Mouse (Mus musculus) neural tube, embryonic 15.5 days (tissue): ENCODE data around the gene Cbx5. TPM values are rescaled to one million over a fixed set of nuclear protein-coding genes. Genes with fewer than 3 reads are reported as not detected.

Experiments
- ATAC-seq: fragments of 200-750 bp; cut with Nextera tagmentation; 2 replicates; pipeline ENCODE4 v1.8.0; 2017; ENCODE audit warnings: mild to moderate bottlenecking, moderate TSS enrichment, moderate library complexity; ENCODE audit not compliant: low FRiP score
- H3K27ac ChIP-seq: fragments of 300-500 bp; sonication (generic); replicated peaks from 2 replicates; pipeline ENCODE4 v1.5.1; 2015; ENCODE audit warnings: mild to moderate bottlenecking, inconsistent platforms
- H3K27me3 ChIP-seq: fragments of 300-500 bp; sonication (generic); replicated peaks from 2 replicates; pipeline ENCODE4 v1.6.1; 2015; ENCODE audit warnings: inconsistent platforms
- H3K36me3 ChIP-seq: fragments of 300-500 bp; sonication (generic); 2 replicates; pipeline ENCODE4 v1.6.1; 2015; ENCODE audit warnings: inconsistent platforms
- H3K4me1 ChIP-seq: fragments of 300-500 bp; sonication (generic); 2 replicates; pipeline ENCODE4 v1.6.1; 2015; ENCODE audit warnings: inconsistent platforms
- H3K4me2 ChIP-seq: fragments of 300-500 bp; sonication (generic); 2 replicates; pipeline ENCODE4 v1.6.1; 2015; ENCODE audit warnings: inconsistent platforms, mild to moderate bottlenecking, moderate library complexity
- H3K4me3 ChIP-seq: fragments of 300-500 bp; sonication (generic); replicated peaks from 2 replicates; pipeline ENCODE4 v1.5.1; 2015; ENCODE audit warnings: mild to moderate bottlenecking, inconsistent platforms
- H3K9ac ChIP-seq: fragments of 300-500 bp; sonication (generic); replicated peaks from 2 replicates; pipeline ENCODE4 v1.6.1; 2015; ENCODE audit warnings: mild to moderate bottlenecking, inconsistent platforms
- H3K9me3 ChIP-seq: fragments of 300-500 bp; sonication (generic); replicated peaks from 2 replicates; pipeline ENCODE4 v1.6.1; 2016; ENCODE audit warnings: inconsistent platforms
- WGBS: fragments of 180-500 bp; shearing (Covaris S2); methylation state at CpG from one replicate; pipeline ENCODE4 v1.1.7; 2015; ENCODE audit warnings: mixed read lengths; 5-methylcytosine and 5-hydroxymethylcytosine counted together
- polyA plus RNA-seq: library from polyadenylated mRNA; unstranded; fragments of >200 nt; fragmentation: Nextera tagmentation; extraction: Ambion mirVana; gene quantifications from 2 replicates; pipeline ENCODE4 v1.2.1, GENCODE M21; 2015

Cbx5 gene
- polyA plus RNA-seq, 1 experiment from 2014 or later: 107 TPM

DNA sequence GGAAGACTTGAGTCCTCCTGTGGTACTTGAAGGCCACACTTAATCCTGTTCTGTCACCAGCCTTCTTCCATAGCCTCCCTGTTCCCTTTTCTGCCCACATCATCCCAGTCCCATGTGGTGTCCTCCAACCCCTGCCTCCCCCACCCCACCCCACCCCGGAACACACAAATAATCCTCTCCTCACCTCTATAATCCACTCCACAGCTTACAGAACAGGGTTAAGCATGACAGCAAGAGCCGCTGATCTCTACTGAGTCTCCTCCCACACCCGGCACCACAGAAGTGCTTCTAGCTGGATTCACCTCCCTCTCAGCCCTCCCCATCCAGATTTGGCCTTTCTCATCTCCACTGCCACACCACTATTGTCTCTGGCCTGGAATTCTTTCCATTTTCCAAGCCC, 71.8 kb downstream of the Cbx5 start:
- WGBS: 25% methylated on average over 3 of the region's 3 CpGs

DNA sequence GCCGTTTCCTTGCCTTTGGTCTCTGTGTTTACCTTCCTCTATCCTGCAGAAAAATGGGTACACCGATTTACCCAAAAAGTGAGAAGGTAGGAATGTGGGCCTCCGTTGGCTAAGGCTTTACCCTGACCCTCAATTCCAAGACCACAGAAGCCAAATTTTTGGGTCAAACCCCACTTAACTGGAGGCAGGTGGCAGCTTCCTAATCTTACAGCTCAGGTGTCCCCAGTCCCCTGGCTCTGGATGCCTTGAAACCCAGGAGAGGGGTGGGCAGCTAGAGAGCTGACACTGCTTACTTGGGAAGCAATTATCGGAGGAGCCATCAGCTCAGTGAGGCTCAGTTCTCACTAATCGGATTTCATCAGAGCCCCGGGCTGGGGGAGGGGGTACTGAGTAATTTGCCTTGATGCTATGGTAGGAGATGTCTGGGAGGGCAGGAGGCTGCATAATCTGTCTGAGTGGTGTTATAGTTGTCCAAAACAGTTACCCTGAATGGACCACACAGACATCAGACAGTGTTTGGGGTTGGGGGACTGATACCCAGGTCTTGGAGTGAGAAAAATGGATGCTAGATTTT, 72.5 kb downstream of the Cbx5 start, which contains the start of gene Smug1:
Smug1 (minus strand) TSS at position 51 of the 574 bp plus-strand sequence.
- Histone ChIP-seq H3K27ac (peak within 1 kb of the TSS; percentile 77), H3K4me3 (no peak within 1 kb of the TSS), H3K9me3 (no peaks in the 10 kb centered on the region), H3K27me3 (peaks cover 5% of the 10 kb centered on the region; the same call in 1 of the 2 replicates), H3K36me3 (no peaks in the 10 kb centered on the region), H3K9ac (peak within 1 kb of the TSS; percentile 14), H3K4me2 (peak within 1 kb of the TSS; percentile 99), H3K4me1 (peaks cover 87% of the 10 kb centered on the region)
- WGBS: 35% methylated on average over 6 of the region's 6 CpGs
- ATAC-seq: no peak

More for the DNA sequence above, 71.8 kb downstream of the Cbx5 start:
- Histone ChIP-seq H3K36me3 (no peaks in the 10 kb centered on the region), H3K4me3 (no peak overlapping the region), H3K27me3 (peaks cover 5% of the 10 kb centered on the region; the same call in 1 of the 2 replicates), H3K4me2 (peak overlapping the region; percentile 99), H3K9ac (no peak overlapping the region; the same call in 1 of the 2 replicates), H3K4me1 (peaks cover 90% of the 10 kb centered on the region), H3K9me3 (no peaks in the 10 kb centered on the region), H3K27ac (peak overlapping the region; percentile 77)
- ATAC-seq: no peak

DNA sequence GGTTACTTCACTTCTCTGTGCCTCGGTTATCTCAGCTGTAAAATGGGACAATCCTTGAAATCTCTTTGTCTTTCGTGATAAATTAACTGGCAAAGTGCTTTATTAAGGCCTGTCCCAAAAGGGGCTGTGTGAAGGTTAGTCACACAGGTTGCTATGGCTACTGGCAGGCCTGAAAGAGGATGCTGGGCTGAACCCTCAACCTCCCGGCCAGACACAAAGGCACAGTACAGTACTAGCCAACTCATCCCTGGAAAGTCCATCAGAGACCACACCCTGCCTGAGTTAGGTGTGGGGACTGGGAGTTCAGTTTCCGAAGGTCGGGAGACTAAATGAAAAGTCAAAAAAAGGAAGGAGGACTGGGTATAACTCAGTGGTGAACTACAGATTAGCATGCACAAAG, 73.7 kb downstream of the Cbx5 start:
- peak overlapping the region; percentile 14; the same call in 1 of the 2 replicates for H3K9ac ChIP-seq
- peak overlapping the region; percentile 99 for H3K4me2 ChIP-seq
- no peak overlapping the region for H3K4me3 ChIP-seq
- H3K36me3 ChIP-seq: no peaks in the 10 kb centered on the region
- peaks cover 80% of the 10 kb centered on the region for H3K4me1 ChIP-seq
- no peaks in the 10 kb centered on the region for H3K9me3 ChIP-seq
- 11% methylated on average over 5 of the region's 5 CpGs for WGBS
- no peak for ATAC-seq
- H3K27me3 ChIP-seq: no peaks in the 10 kb centered on the region
- 0 out of 2 replicates have a peak overlapping the region, but pooled peaks have one; percentile 62 for H3K27ac ChIP-seq

DNA sequence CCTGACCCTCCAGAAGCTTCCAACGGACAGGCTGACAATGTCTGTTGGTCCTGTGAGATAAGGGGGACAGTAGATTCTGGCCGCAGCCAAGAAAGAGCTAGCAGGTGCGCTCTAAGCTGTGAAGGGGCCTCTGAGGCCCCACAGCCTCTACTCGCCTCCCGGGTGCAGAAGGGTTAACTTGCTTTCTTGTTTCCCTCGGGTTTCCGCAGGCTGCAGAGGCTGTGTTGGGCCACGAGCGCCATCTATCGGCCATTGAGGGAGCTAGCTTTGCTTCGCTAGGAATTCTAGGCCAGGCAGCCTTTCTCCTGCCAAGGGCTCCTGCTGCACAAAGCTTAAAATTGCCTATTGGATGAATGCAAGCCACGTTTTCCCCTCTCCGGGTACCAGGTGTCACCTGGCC, 74.2 kb downstream of the Cbx5 start:
- Histone ChIP-seq H3K27me3 (no peaks in the 10 kb centered on the region), H3K27ac (peak overlapping the region; percentile 62), H3K9ac (peak overlapping the region; percentile 36), H3K4me3 (peak overlapping the region; percentile 11; the same call in 1 of the 2 replicates), H3K36me3 (no peaks in the 10 kb centered on the region), H3K4me2 (peak overlapping the region; percentile 99), H3K9me3 (no peaks in the 10 kb centered on the region), H3K4me1 (peaks cover 74% of the 10 kb centered on the region)
- WGBS: under 1% methylated on average over 13 of the region's 13 CpGs
- 0 out of 2 replicates have a peak, but pooled peaks have one; percentile 29 for ATAC-seq

DNA sequence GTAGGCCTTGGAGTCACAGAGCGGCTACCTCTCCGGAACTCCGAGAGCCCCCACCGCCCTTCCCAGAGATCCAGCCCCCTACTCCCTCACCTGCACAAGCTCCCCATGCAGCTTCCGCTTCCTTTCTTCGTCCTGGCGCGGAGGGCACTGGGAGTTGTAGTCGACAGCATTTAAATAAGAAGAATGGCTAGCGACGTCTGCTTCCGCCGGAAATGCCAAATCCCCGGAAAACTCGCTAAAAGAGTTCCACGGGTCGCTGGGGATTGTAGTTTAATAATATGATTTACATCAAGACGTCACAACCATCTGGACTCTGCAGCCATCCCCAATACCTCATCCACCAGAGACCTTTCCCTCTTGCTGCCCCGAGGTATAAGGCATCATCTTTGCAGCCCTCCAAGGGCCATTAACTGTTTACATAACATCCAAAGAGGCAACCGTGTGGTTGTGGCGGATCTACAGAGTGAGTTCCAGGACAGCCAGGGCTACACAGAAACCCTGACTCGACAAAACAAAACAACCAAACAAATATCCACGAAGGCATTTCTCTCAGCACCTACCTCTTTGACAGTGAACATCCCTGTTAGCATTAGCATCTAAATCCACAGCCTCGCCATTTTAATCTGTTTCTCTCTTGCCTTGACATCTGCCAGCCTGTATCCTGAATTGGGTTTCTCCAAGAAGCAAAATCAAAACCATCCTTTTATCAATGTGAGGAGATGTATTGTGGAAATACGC, 76.3 kb downstream of the Cbx5 start:
- peak overlapping the region; percentile 67 for H3K4me2 ChIP-seq
- H3K9me3 ChIP-seq: no peaks in the 10 kb centered on the region
- ATAC-seq: peak; percentile 79
- peak overlapping the region; percentile 77 for H3K9ac ChIP-seq
- peaks cover 54% of the 10 kb centered on the region for H3K4me1 ChIP-seq
- WGBS: 9% methylated on average over 25 of the region's 25 CpGs
- H3K4me3 ChIP-seq: peak overlapping the region; percentile 71
- no peaks in the 10 kb centered on the region for H3K27me3 ChIP-seq
- no peaks in the 10 kb centered on the region for H3K36me3 ChIP-seq
- H3K27ac ChIP-seq: peak overlapping the region; percentile 78

DNA sequence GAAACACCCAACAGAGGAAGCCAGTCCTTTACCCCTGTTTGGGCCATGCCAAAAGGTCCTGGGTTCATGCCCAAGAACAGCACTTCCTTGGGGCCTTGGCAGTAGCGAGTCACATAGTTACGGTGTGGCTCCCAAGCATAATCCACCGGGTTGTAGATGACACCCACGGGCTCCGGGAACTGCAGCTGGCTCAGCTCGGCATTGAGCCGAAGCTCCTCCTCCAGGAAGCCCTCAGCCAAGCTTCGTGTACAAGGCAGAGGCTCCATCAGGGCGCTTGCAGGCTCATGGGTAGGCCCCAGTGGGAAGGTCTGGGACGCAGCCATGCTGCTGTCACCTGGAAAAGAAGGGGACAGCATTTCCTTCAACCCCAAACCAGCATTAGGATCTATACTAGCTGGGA, 82.0 kb downstream of the Cbx5 start:
- peaks cover 26% of the 10 kb centered on the region for H3K4me1 ChIP-seq
- no peak overlapping the region for H3K4me2 ChIP-seq
- no peak overlapping the region for H3K27ac ChIP-seq
- no peaks in the 10 kb centered on the region for H3K27me3 ChIP-seq
- H3K4me3 ChIP-seq: no peak overlapping the region
- H3K36me3 ChIP-seq: no peaks in the 10 kb centered on the region
- H3K9me3 ChIP-seq: no peaks in the 10 kb centered on the region
- WGBS: 78% methylated on average over 10 of the region's 10 CpGs
- no peak for ATAC-seq
- H3K9ac ChIP-seq: no peak overlapping the region

DNA sequence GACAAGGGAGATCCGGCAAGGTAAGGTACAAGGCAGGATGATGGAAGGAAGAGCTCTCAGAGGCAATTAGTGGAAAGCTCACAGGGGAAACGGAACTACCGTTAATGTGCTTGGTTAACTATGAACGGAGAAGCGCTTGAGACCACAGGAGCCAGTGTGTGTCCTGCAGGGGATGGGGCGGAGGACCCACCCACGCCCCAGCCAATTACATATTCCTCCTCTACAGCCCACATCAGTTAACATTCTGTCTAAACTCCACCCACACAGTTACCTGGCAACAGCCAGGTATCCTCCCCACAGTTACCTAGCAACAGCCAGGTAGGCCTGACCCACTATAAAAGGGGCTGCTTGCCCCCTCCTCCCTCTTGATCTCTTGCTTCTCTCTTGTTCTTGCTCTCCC, 82.7 kb downstream of the Cbx5 start:
- H3K27me3 ChIP-seq: no peaks in the 10 kb centered on the region
- H3K4me2 ChIP-seq: no peak overlapping the region
- WGBS: 34% methylated on average over 7 of the region's 7 CpGs
- no peak overlapping the region for H3K4me3 ChIP-seq
- no peak for ATAC-seq
- H3K27ac ChIP-seq: no peak overlapping the region
- H3K4me1 ChIP-seq: peaks cover 23% of the 10 kb centered on the region
- no peaks in the 10 kb centered on the region for H3K36me3 ChIP-seq
- H3K9me3 ChIP-seq: no peaks in the 10 kb centered on the region
- no peak overlapping the region for H3K9ac ChIP-seq

DNA sequence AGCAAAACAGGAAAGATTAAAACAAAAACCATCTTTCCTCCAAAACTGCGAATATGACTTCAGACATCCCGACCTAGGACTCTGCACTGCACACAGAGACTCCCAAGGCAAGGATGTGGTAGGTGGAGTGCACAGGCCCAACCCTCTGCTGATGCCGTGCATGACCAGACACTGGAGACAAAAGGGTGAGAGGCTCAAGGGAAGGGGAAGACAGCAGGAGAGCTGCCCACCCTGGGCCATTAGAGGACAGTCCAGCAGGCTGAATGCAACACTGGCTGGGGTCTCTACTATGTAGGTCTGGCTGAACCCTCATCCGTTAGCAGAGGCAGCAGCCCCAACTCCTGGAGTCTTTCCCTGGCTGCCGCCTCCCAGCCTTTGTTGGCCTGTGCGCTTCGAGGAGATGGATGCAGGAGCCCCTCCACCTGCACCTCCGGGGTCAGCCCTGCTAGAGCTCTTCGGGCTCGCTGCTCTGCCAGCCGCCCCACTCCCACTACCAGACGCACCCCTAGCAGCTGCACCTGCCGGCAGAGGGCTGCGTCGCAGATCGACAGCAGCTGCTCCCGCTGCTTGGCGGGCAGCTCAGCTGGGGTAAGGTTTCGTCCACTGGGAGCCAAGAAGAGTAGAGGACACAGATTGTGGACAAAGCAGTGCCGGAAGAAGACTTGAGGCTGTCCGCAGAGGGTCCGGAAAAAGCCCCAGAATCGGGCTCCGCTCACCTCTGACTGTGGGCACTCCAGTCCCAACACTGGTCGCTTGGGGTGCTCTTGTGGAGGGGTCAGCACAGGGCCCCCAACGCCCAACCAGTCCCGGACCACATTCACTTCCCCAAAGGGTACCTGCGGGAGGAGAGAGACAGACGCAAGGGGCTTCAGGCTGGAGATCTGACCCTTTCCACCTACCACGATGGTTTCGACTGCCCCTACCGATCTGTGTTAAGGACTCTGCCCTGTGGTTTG, 84.0 kb downstream of the Cbx5 start:
- no peak overlapping the region for H3K9ac ChIP-seq
- 22% methylated on average over 32 of the region's 32 CpGs for WGBS
- H3K27me3 ChIP-seq: no peaks in the 10 kb centered on the region
- ATAC-seq: 0 out of 2 replicates have a peak, but pooled peaks have one; percentile 20
- no peak overlapping the region for H3K4me3 ChIP-seq
- no peaks in the 10 kb centered on the region for H3K9me3 ChIP-seq
- H3K4me2 ChIP-seq: peak overlapping the region; percentile 16
- peaks cover 20% of the 10 kb centered on the region for H3K4me1 ChIP-seq
- H3K36me3 ChIP-seq: no peaks in the 10 kb centered on the region
- H3K27ac ChIP-seq: no peak overlapping the region

DNA sequence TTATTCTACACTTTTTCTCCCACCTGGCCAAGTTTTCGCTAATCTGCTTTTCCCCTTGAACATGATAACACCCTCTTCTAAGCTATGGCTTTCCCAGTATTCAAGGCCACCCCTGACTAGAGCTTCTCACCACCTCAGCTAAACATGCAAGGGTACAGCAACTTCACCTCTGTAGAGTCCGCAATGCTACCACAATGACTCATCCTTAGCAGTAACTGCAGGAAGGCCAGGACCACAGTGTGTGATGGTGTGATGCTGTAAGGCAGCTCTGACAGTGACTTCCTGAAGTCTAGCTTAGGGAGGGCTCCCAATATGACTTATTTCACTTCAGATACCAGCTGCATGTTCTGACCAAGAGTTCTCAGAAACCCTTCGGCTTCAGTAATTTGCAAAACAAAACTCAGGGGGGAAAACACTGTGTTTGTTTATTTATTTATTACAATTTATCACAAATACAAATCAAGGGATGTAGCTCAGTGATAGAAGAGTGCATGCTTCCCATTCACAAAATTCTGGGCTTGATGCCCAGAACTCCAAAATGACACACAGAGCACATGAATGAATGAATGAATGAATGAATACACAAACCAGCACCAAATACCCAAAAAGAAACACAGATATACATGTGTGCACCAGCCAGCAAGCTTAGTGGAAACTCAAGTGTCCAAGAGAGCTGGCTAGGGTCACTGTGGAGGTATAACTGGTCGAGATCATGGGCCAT, 86.6 kb downstream of the Cbx5 start:
- no peak for ATAC-seq
- Histone ChIP-seq H3K27me3 (no peaks in the 10 kb centered on the region), H3K4me1 (peaks cover 24% of the 10 kb centered on the region), H3K27ac (no peak overlapping the region), H3K4me3 (no peak overlapping the region), H3K9ac (no peak overlapping the region), H3K9me3 (no peaks in the 10 kb centered on the region), H3K36me3 (no peaks in the 10 kb centered on the region), H3K4me2 (no peak overlapping the region)
- WGBS: 90% methylated on average over 4 of the region's 4 CpGs

DNA sequence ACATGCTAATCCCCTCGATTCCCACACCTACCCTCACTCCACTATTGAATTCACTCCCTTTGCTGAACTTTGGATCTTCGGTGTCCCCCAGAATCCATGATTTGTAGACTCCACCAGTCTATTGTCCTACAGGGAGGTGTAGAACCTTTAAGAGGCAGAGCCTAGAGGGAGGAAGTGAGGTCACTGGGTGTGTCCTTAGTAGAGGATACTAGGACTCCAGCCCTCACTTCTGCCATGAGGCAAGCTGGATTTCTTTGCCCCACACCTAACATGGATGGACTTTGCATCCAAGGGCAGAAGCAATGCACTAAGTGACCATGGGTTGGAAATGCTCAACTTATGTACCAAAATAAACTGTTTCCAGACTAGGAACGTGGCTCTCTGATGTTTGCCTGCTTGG, 87.2 kb downstream of the Cbx5 start:
- H3K27me3 ChIP-seq: no peaks in the 10 kb centered on the region
- 93% methylated on average over 3 of the region's 3 CpGs for WGBS
- ATAC-seq: no peak

DNA sequence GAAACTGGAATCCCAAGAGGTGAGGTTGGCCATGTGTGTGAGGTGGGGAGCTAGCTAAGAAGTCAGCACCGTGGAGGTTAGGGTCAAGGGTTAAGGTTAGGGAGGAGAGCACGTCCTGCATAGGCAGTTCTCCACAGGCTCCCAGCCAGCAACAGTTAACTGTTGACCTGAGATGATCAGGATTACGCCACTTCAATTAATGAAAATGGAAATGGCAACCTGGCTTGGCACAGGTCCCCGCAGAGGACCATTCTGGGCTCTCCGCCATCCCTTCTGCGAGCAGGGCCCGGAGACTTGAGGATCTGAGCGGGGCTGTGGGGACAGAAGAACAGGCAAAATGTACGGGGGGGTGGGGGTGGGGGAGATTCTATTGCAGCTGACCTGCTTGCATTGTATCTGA, 91.8 kb downstream of the Cbx5 start:
- Histone ChIP-seq H3K4me1 (peaks cover 36% of the 10 kb centered on the region), H3K27me3 (0 out of 2 replicates have a peak, but pooled peaks cover 8% of the 10 kb centered on the region), H3K4me3 (no peak overlapping the region), H3K4me2 (peak overlapping the region; percentile 74), H3K9ac (no peak overlapping the region), H3K36me3 (no peaks in the 10 kb centered on the region), H3K27ac (peak overlapping the region; percentile 91), H3K9me3 (no peaks in the 10 kb centered on the region)
- peak; percentile 13; the same call in 1 of the 2 replicates for ATAC-seq
- 27% methylated on average over 9 of the region's 9 CpGs for WGBS

More for the DNA sequence above, 87.2 kb downstream of the Cbx5 start:
- Histone ChIP-seq H3K4me1 (peaks cover 31% of the 10 kb centered on the region), H3K36me3 (no peaks in the 10 kb centered on the region), H3K4me3 (no peak overlapping the region), H3K9ac (no peak overlapping the region), H3K27ac (no peak overlapping the region), H3K9me3 (no peaks in the 10 kb centered on the region), H3K4me2 (no peak overlapping the region)
